Mouse (Mus musculus): ENCODE data around the gene Akr1c13. TPM values are rescaled to one million over a fixed set of nuclear protein-coding genes. Genes with fewer than 3 reads are reported as not detected.
A peak's percentile ranks its signal among the peaks of the same experiment; 100 is the strongest.

The Akr1c13 gene
- polyA plus RNA-seq, 1 experiment from 2014 or later = 91.6 TPM

GRCm38 (mm10) chr13:4228441-4228840 lies 37.5 kb downstream of the Akr1c13 start, which contains the start of gene Akr1c19:
Akr1c19 (plus strand) TSS chr13:4228700.
- no peak for DNase-seq (ENCODE audit: low spot score)
- Histone ChIP-seq H3K27me3 (replicated peaks; ENCODE audit: control insufficient read depth, insufficient read depth, low read length) (no peaks in the 10 kb centered on the region), H3K4me2 (ENCODE audit: low read length) (no peak within 1 kb of the TSS), H3K9ac (ENCODE audit: low read length) (no peak within 1 kb of the TSS), H3K9me3 (ENCODE audit: control insufficient read depth, low read length) (no peaks in the 10 kb centered on the region), H3K36me3 (ENCODE audit: control insufficient read depth, insufficient read depth, low read length) (no peaks in the 10 kb centered on the region), H3K4me1 (replicated peaks; ENCODE audit: control insufficient read depth, insufficient read depth, low read length) (no peaks in the 10 kb centered on the region), H3K27ac (ENCODE audit: low read depth) (no peak within 1 kb of the TSS), H3K4me3 (ENCODE audit: low read depth, low read length) (no peak within 1 kb of the TSS)
- 81% methylated on average over 1 of the region's 1 CpGs for WGBS
- no peak for ATAC-seq (replicated peaks; ENCODE audit: low FRiP score, low TSS enrichment, low read depth)

- no peaks in the 10 kb centered on the region; the same call in 1 of the 2 replicates for H3K36me3 ChIP-seq (ENCODE audit: control insufficient read depth, insufficient read depth, low read length)
- 72% methylated on average over 8 of the region's 8 CpGs for WGBS
- no peak for ATAC-seq (replicated peaks; ENCODE audit: low FRiP score, low TSS enrichment, low read depth)
- H3K4me1 ChIP-seq (replicated peaks; ENCODE audit: control insufficient read depth, insufficient read depth, low read length) = no peaks in the 10 kb centered on the region
- DNase-seq (ENCODE audit: low spot score) = no peak
- H3K9me3 ChIP-seq (ENCODE audit: control insufficient read depth, low read length) = no peaks in the 10 kb centered on the region
- H3K9ac ChIP-seq (ENCODE audit: low read length) = no peak overlapping the region
- no peak overlapping the region for H3K27ac ChIP-seq (ENCODE audit: low read depth)
- H3K4me3 ChIP-seq (ENCODE audit: low read depth, low read length) = no peak overlapping the region
- H3K27me3 ChIP-seq (replicated peaks; ENCODE audit: control insufficient read depth, insufficient read depth, low read length) = no peaks in the 10 kb centered on the region
- no peak overlapping the region for H3K4me2 ChIP-seq (ENCODE audit: low read length)
These were observed 40.1 kb downstream of the Akr1c13 start for GRCm38 (mm10) chr13:4230841-4231623.

DNA sequence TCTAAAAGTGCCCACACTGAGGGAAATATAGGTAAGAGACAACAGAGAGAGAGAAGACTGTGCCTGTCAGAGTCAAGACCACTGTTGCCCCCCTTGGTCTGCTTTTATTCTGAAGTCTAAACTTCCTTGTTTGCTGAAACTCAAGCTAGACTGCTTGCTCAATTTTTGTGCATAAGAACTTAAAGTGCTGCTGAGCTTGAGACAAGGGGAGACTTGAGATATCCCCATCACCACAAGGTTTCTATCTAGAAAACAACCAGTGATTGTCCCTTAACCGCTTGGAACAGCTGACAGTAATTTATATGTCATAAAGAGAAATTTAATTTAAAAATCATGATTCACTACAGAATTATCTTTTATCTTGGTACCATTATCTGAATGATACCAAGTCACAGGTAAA lies 42.2 kb downstream of the Akr1c13 start:
- H3K9ac ChIP-seq (ENCODE audit: low read length) = no peak overlapping the region
- no peak overlapping the region for H3K4me2 ChIP-seq (ENCODE audit: low read length)
- no peaks in the 10 kb centered on the region; the same call in 1 of the 2 replicates for H3K36me3 ChIP-seq (ENCODE audit: control insufficient read depth, insufficient read depth, low read length)
- H3K4me3 ChIP-seq (ENCODE audit: low read depth, low read length) = no peak overlapping the region
- H3K4me1 ChIP-seq (replicated peaks; ENCODE audit: control insufficient read depth, insufficient read depth, low read length) = no peaks in the 10 kb centered on the region
- ATAC-seq (replicated peaks; ENCODE audit: low FRiP score, low TSS enrichment, low read depth) (peak; percentile 22; the same call in 1 of the 2 replicates), DNase-seq (ENCODE audit: low spot score) (no peak)
- 67% methylated on average over 1 of the region's 1 CpGs for WGBS
- no peaks in the 10 kb centered on the region for H3K9me3 ChIP-seq (ENCODE audit: control insufficient read depth, low read length)
- 0 out of 2 replicates have a peak overlapping the region, but pooled peaks have one; percentile 16 for H3K27ac ChIP-seq (ENCODE audit: low read depth)
- no peaks in the 10 kb centered on the region for H3K27me3 ChIP-seq (replicated peaks; ENCODE audit: control insufficient read depth, insufficient read depth, low read length)

GRCm38 (mm10) chr13:4233536-4234172 lies 42.7 kb downstream of the Akr1c13 start:
- WGBS = 64% methylated on average over 3 of the region's 3 CpGs
- Histone ChIP-seq H3K4me3 (ENCODE audit: low read depth, low read length) (peak overlapping the region; percentile 30), H3K27ac (ENCODE audit: low read depth) (no peak overlapping the region), H3K27me3 (replicated peaks; ENCODE audit: control insufficient read depth, insufficient read depth, low read length) (no peaks in the 10 kb centered on the region), H3K9ac (ENCODE audit: low read length) (peak overlapping the region; percentile 5; the same call in 1 of the 2 replicates), H3K36me3 (ENCODE audit: control insufficient read depth, insufficient read depth, low read length) (no peaks in the 10 kb centered on the region; the same call in 1 of the 2 replicates), H3K4me1 (replicated peaks; ENCODE audit: control insufficient read depth, insufficient read depth, low read length) (no peaks in the 10 kb centered on the region), H3K9me3 (ENCODE audit: control insufficient read depth, low read length) (no peaks in the 10 kb centered on the region), H3K4me2 (ENCODE audit: low read length) (peak overlapping the region; percentile 32)
- ATAC-seq (replicated peaks; ENCODE audit: low FRiP score, low TSS enrichment, low read depth) (peak; percentile 95), DNase-seq (ENCODE audit: low spot score) (peak; percentile 62)

GRCm38 (mm10) chr13:4244861-4245559 lies 54.1 kb downstream of the Akr1c13 start:
- H3K4me1 ChIP-seq (replicated peaks; ENCODE audit: control insufficient read depth, insufficient read depth, low read length) = no peaks in the 10 kb centered on the region
- DNase-seq (ENCODE audit: low spot score) (peak; percentile 71), ATAC-seq (replicated peaks; ENCODE audit: low FRiP score, low TSS enrichment, low read depth) (peak; percentile 90)
- no peak overlapping the region for H3K27ac ChIP-seq (ENCODE audit: low read depth)
- no peak overlapping the region for H3K9ac ChIP-seq (ENCODE audit: low read length)
- H3K27me3 ChIP-seq (replicated peaks; ENCODE audit: control insufficient read depth, insufficient read depth, low read length) = no peaks in the 10 kb centered on the region
- peak overlapping the region; percentile 46 for H3K4me2 ChIP-seq (ENCODE audit: low read length)
- peak overlapping the region; percentile 10; the same call in 1 of the 2 replicates for H3K4me3 ChIP-seq (ENCODE audit: low read depth, low read length)
- H3K9me3 ChIP-seq (ENCODE audit: control insufficient read depth, low read length) = no peaks in the 10 kb centered on the region
- WGBS = 3% methylated on average over 13 of the region's 13 CpGs
- no peaks in the 10 kb centered on the region for H3K36me3 ChIP-seq (ENCODE audit: control insufficient read depth, insufficient read depth, low read length)

DNA sequence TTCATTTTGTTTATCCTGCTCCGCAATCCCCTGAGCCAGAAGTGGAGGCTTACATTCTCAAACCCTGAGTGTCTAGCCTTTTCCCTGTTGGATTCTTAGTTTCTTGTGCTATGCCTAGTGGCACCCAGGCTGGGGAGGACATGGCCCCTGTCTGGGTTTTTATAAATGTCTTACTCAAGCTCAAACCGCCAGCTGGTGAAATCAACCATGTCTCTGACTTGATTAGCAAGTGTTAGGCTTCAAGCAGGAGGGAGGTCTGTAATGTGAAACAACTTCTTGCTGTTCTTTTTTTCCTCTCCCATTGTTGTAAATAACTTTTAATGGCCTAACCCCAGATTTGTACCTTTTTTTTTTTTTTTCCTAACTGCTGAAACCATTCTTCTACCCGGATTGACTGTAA lies 58.4 kb downstream of the Akr1c13 start:
- ATAC-seq (replicated peaks; ENCODE audit: low FRiP score, low TSS enrichment, low read depth) (no peak), DNase-seq (ENCODE audit: low spot score) (no peak)
- H3K27me3 ChIP-seq (replicated peaks; ENCODE audit: control insufficient read depth, insufficient read depth, low read length) = no peaks in the 10 kb centered on the region
- H3K9ac ChIP-seq (ENCODE audit: low read length) = no peak overlapping the region
- WGBS = 67% methylated on average over 3 of the region's 3 CpGs
- H3K4me3 ChIP-seq (ENCODE audit: low read depth, low read length) = no peak overlapping the region
- no peaks in the 10 kb centered on the region for H3K4me1 ChIP-seq (replicated peaks; ENCODE audit: control insufficient read depth, insufficient read depth, low read length)
- no peak overlapping the region for H3K4me2 ChIP-seq (ENCODE audit: low read length)
- no peak overlapping the region for H3K27ac ChIP-seq (ENCODE audit: low read depth)
- no peaks in the 10 kb centered on the region for H3K36me3 ChIP-seq (ENCODE audit: control insufficient read depth, insufficient read depth, low read length)
- H3K9me3 ChIP-seq (ENCODE audit: control insufficient read depth, low read length) = no peaks in the 10 kb centered on the region

Other genes starting within 250 kb of the Akr1c13 start
- 0.12 TPM in 1 of 2 replicates, not detected in the other for gene Ucn3, start 245.8 kb upstream of the Akr1c13 start, polyA plus RNA-seq (2014; fragmentation: Nextera tagmentation; extraction: Ambion mirVana)
- 0.88 and 1.6 TPM in 2 replicates for gene Akr1c14, start 142.1 kb upstream of the Akr1c13 start, polyA plus RNA-seq (2014; fragmentation: Nextera tagmentation; extraction: Ambion mirVana)
- gene Akr1c18, start 40.5 kb upstream of the Akr1c13 start, polyA plus RNA-seq (2014; fragmentation: Nextera tagmentation; extraction: Ambion mirVana) = 0.35 and 0.86 TPM in 2 replicates
- 193 and 217 TPM in 2 replicates for gene Akr1c19, start 37.5 kb downstream of the Akr1c13 start, polyA plus RNA-seq (2014; fragmentation: Nextera tagmentation; extraction: Ambion mirVana)
- 48.8 and 54.9 TPM in 2 replicates for gene Akr1c12, start 88.3 kb downstream of the Akr1c13 start, polyA plus RNA-seq (2014; fragmentation: Nextera tagmentation; extraction: Ambion mirVana)
- gene Akr1c6, start 243.2 kb downstream of the Akr1c13 start, polyA plus RNA-seq (2014; fragmentation: Nextera tagmentation; extraction: Ambion mirVana) = not detected in 2 replicates